Mouse (Mus musculus): ENCODE data around the gene Ttll8.

Ttll8 gene

DNA sequence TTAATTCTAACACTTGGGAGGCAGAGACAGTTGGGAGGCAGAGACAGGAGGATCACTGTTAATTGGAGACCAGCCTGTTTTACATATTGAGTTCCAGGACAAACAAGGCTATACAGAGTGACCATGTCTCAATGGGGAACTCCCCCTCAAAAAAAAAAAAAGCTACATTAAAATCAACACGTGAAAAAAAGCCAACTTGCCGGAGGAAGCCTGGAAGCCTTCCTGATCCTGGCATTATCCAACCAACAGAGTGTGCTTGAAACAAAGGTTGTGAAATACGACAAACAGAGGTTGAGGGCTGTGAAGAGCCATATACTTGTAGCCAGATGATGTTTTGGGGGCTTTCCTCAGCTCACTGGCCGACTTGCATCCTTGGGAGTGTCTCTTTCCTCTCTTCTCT is 71.4 kb downstream of the Ttll8 start:
- DNase-seq (ENCODE audit: low spot score in 2 of 2), result no peak

DNA sequence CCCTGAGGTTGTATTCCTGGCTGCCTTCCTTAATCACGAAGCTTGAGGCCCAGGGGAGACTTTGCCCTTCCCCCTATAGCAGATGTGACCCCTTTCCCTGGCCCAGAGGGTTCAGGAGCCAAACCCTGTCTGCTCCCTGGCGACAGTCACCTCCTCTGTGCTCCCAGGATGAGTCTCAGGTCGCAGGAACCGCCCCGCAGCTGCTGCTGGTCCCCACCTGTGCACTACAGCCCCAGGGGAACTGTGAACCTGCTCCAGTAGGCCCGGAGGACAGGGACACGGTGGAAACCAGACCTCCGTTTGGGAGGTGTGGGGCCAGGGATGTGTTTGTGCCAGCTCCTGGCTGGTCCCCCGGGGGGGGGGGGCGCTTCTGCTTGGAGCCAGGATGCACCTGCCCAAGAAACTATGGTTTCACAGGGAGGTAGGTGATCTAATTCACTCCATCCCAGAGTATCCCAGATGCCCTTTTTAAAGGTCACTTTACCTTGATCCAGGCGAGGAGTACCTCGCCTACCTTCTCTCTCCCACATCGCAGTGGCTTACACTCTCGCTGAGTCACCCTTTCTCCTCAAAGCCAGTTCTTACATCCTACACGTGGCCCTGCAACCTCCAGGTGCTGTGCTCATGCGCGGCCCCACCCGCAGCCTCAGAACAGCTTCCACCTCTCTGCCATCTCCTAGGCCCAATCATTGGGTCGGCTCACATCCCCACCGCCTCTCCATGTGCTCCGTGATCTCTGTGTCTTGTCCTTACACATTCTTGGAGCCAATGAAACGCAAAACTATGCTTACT is 72.8 kb downstream of the Ttll8 start:
- no peak for DNase-seq (ENCODE audit: low spot score in 2 of 2)

DNA sequence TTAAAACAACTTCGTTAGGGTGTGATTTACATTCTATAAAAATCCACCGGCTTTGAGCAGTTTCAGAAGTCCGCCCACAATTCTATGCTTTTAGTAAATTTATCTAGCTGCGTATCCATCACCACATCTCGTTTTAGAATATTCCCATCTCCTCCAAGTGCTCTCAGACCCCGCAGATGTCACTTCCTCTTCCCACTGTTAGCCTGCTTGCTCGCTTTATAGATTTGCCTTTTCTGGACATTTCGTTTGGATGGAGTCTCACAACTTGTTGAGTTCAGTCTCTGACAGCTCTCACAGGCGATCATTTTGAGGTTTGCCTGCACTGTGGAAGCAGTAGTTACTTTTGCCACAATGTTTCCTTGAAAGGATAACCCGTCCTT is 77.2 kb downstream of the Ttll8 start:
- no peak for DNase-seq (ENCODE audit: low spot score in 2 of 2)

DNA sequence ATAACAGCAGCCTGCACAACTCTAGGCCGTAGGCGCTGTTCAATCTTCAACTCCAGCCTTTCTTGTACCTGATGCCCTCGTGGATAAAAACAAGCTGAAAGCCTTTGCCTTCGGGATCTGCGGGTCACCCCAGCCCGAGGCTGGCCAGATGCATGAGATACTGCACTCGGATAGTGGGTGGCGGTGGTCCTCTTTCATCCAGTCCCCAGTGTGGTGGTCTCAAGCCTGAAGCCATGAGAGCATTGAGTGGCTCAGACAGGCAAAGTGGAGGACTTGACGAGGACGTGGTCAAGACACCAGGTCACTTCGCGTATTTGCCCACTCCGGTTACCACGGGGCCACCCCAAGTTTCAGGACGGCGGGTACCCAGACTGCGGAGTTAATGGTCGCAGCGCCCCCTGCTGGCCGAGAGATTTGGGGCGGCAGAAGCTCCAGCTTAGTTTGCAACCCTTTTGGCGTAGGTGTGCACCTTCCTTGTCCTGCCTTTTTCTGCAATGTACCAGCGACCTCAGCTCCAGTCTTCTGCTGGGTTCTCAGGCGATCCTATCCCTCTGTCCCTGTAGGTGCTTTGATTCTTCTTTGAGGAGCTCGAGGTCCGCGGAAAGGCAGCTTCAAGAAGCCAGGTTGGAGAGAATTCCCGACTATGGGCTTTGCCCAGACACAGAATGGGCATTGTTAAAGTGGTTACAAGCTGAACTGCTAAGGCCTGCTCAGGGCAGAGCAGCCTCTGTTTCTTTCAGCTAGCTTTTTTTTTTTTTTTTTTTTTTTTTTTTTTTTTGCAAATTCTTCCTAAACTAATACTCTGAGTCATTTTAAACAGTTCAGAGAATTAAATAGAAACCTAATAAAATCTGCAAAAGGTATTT is 77.8 kb downstream of the Ttll8 start:
- peak in 1 of 2 experiments; percentile 83 for DNase-seq (ENCODE audit: low spot score in 2 of 2)

DNA sequence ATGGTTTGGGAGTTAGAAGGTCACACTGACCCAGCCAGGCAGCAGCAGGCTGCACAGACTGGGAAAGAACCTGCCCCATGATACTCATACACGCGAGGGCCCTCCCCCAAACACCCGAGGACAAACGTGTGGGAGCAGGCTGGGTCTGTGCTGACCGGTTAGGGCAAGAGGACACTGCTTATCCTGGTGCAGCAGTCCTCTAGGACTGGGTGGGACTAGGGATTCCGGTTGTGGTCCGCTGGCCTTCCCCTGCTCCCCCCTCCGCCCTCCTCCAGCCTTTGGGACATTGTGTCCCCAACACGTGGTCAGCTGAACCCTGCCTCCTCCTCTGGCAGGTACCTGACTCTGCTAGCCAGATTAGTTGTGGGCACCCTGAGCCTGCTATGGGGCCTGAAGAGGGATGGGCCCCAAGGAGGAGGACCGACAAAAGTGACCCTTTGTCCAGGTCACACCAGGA is 78.6 kb downstream of the Ttll8 start:
- no peak for DNase-seq (ENCODE audit: low spot score in 2 of 2)

DNA sequence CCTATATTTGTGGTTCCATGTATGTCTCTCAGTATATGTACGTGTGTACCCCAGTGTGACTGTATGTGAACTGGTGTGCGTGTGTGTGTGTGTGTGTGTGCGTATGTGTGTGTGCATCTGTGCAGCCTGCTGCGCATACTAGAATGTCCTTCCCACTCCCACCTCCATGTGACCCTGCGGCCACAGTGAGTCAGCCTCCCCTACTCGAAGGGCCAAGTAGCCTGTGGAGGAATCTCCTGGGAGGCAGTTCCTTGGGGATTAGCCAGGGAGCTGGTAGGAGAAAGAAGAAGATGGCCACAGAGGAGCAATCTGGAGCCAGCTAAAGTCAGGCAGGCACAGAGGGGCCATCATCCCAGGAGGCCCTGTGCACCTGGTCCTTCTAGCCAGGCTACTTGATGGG is 79.7 kb downstream of the Ttll8 start:
- DNase-seq (ENCODE audit: low spot score in 2 of 2), result no peak

DNA sequence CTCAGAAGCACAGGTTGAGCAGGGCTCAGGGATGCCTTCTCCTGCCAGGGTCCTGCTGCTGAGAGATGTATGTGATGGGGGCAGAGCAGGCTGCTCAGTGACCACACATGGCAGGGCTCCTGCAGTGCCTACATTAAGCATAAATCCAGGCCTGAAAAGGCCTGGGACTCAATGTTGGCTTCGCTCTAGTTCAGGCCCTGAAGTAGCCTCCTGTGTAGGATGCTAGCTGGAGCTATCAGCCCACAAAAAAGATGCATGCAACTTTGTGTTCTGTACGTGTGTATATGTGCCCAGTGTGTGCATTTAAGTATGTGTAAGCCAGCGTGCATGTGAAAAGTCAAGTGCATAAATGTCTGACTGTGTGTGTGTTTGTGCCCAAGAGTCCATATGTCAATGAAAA is 80.2 kb downstream of the Ttll8 start:
- DNase-seq (ENCODE audit: low spot score in 2 of 2), result no peak

DNA sequence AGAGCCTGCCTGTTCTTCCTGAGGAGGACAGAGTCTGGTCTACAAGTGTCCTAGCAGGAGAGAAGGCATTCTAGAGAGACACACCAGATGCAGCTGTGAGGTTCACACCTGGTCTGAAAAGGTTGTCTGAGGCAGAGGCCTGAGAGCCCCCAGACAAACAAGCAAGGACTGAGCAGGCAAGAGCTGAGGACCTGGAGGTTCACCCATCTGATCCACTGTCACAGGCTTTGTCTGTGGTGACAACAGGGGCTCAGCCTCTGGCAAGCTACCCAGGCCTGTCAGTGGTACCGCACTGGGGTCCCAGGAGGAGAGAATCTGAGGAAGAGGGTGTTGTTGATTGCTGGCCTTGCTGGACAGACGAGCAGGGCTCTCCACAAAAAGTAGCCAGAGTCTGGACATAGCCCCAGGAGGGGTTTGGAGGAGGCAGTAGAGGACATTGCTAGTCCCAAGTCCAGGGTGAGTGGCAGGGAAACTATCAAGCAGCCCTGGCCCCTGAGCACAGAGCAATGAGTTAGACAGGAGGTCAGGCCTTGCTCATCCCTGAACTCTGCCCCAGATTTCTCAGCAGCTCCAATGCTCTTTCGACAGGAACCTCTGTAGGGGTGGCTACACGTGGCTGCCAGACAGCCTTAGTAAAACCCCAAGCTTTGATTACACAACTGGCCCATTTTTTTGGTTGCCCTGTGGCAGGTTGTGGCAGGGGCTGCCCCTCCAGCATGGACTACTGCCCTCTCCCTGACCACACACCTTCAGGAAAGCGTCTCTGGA is 83.6 kb downstream of the Ttll8 start:
- no peak for DNase-seq (ENCODE audit: low spot score in 2 of 2)

DNA sequence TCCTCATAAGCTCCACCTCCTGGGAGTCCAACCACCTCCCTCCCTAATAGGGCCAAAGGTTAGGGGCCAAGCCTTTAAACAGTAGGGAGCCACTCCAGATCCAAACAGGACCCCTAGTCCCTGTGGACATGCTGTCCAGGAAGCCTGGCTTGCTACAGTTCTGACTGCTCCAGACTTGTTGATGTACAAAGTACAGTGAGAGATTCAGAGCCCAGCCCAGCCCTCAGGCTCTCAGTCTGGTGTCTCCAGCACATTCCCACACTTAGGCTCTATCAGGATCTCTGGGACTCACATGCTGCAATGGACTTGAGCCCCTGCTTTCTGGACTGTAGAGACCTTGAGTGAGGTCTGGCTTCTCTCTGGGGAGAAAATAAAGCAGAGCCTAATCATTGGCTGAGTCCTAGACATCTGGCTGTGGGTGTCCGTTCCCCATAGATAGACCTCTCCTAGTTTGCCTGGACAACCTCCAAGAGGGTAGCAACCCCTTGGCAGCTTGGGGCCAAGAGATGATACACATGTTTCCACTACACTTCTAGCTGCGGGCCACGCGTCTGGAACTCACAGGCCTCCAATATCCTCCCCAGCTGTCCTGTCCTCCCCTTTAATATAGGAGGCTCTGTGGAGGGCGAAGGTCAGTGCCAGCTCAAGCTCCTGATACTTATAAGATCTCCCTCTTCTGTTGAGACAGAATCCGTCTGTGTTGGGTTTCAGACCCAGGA is 86.0 kb downstream of the Ttll8 start:
- no peak for DNase-seq (ENCODE audit: low spot score in 2 of 2)

DNA sequence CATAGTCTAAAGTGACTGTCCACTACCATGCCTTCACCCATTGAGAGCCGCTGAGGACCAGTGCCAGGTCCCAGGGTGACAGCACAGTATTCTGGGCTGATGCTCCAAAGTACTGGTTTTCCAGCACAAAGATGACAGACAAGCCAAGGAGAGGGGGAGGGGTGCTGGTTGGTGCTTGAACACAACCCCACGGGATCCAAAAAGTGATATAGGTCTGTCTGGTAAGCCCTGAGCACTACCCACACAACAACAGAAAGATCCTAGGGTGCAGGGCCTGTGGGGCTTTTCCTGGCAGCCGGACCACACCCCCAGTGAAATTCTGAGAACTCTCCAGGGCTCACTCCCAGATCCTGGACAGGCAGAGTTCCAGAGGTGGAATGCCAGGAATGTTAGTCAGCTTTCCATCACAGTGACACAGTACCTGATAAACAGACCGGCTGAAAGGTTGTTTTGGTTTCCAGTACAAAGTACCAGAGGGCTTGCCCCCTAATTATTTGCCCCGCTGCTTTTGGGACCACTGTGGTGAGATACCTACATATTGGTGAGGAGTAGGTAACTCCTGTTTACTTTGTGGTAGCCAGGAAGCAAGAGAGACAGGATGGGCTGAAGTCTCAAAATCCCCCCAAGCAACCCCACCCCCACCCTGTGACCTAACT is 86.7 kb downstream of the Ttll8 start:
- no peak for DNase-seq (ENCODE audit: low spot score in 2 of 2)

DNA sequence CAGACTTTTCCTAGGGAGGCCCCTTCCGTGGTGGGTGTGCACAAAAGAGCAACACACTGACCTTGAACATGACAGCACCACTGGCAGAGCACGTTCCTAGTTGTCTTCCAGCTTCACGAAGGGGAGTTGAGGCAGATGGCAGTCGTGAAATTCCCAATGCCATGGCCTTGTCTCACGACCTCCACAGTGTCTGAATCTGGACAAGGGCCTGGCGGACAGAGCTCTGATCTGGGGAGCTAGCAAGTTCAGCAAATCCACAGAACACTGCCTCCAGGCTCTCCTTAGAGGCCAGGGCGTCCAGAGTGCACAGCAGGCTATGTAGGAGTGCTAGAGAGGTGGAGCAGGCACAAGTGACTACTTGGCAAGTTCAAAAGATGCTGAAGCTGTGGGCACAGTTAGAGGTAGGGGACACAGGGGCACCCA is 87.3 kb downstream of the Ttll8 start:
- DNase-seq (ENCODE audit: low spot score in 2 of 2), result no peak

DNA sequence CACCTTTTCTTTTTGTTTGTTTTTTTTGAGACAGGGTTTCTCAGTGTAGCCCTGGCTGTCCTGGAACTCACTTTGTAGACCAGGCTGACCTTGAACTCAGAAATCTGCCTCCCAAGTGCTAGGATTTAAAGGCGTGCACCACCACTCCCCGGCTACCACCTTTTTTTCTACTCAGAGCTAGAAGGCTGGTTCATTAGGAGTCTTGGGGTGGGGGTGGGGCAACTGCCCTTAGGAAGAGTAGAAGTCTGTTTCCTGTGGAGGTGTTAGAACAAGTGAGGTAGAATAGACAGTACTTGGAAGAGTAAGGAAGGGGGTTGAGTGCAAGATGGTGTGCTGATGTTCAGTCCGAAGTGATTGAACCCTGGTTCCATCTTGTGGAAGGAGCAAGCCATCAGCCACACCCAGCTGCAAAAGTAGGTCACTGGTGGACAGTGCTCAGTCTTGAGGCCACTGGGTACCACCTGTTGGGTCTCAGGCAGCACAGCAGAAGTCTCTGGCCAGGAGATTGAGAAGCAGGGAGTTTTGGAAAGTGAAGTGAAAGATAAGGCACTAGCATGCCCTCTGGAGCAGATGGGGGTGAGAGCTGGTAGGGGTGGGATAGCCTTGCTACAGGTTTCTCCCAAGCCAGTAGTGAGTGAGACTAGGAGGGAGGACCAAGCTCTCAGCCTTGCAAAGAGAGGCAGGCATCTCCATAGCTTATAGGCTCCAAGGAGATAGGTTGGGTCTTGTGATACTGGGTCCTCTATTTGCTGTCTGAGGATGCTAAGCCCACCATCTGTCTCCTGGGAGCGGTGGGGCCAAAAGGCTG is 88.1 kb downstream of the Ttll8 start:
- DNase-seq (ENCODE audit: low spot score in 2 of 2), result no peak

DNA sequence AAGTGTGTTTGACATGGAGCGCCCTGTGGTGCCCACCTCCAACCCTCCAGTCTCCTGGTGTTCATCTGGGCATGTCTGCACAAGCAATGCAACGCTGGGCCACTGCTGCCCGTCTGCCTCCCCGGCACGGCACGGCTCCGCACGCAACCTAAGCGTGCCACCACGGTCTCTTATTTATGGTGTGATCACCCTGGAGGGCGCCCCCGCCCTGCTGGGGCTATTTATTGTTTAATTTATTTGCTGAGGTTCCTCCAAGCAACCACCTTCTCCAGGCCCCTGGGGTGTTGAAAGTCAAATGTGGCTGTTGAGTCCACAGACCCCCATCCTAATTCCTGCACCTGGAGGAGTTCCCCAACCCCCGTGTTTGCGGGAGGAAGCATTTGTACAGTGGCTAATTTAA is 89.2 kb downstream of the Ttll8 start:
- no peak for DNase-seq (ENCODE audit: low spot score in 2 of 2)

DNA sequence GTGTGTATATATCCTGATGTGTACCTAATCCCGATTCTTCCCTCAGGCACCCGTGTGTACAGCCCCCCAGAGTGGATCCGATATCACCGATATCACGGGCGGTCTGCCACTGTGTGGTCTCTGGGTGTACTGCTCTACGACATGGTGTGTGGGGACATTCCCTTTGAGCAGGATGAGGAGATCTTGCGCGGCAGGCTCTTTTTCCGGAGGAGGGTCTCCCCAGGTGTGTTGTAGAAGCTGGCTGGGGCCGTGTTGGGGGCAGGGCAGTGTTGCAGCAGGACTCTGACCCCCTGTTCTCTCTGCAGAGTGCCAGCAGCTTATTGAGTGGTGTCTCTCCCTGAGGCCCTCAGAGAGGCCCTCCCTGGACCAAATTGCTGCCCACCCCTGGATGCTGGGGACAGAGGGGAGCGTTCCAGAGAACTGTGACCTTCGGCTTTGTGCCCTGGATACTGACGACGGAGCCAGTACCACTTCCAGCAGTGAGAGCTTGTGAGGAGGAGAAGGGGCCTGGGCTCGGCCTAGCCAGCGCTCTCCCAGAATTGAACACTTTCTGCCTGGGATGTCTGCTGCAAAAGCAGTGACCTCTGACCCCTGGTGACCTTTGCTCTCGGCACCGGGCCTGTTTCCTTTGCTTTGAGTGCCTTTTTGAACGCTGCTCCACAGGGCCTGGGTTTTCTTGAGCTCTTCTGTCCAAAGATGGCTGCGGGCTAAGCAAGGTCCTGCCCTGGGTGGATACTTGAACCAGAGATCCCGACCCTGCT is 89.8 kb downstream of the Ttll8 start:
- DNase-seq (ENCODE audit: low spot score in 2 of 2), result no peak

DNA sequence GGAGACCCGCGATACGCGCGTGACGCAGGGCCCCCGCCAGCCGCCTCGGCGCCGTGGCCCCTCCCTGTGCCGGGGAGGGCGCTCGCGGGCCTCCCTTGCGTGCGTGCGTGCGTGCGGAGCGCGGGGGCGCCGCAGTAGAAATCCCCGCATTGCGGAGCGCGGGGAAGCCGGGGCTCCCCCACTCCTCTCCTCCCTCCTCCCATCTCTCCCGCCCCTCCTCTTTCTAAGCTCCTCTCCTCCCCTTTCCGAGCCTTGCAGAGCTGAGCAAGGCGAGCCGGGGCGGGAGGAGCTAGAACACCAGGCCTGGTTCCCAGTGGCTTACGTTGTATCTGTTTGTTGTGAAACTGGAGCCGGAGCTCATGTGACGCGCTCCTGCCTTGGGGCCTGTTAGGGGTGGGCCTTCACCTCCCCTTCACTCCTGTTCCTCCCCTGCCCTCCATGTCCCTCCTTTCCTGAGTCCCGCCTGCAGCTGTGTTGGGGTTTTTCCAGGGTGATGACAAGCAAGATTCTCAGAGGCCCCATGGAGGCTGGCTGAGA is 90.5 kb downstream of the Ttll8 start:
- peak; percentile 65 to 94 for DNase-seq (ENCODE audit: low spot score in 2 of 2)

DNA sequence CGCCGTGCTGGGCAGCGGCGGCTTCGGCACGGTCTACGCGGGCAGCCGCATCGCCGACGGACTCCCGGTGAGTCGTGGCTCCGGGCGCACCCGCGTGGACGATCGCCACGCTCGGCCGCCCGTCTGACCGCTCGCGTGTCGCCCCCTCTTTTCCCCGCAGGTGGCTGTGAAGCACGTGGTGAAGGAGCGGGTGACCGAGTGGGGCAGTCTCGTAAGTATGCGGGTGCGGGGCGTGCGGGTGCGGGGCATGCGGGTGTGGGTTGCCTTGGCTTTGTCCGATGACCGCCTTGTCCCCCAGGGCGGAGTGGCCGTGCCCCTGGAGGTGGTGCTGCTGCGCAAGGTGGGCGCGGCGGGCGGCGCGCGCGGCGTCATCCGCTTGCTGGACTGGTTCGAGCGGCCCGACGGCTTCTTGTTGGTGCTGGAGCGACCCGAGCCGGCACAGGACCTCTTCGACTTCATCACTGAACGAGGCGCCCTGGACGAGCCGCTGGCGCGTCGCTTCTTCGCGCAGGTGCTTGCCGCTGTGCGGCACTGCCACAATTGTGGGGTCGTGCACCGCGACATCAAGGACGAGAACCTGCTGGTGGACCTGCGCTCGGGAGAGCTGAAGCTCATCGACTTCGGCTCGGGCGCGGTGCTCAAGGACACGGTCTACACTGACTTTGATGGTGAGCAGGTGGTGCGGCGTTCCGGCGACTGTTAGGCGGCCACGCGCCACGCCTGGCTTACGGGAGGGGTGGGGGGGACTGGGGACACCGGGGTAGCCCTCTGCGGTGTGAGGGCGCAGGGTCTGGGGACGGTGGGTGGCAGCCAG is 91.1 kb downstream of the Ttll8 start:
- peak; percentile 81 for DNase-seq (ENCODE audit: low spot score in 2 of 2)

DNA sequence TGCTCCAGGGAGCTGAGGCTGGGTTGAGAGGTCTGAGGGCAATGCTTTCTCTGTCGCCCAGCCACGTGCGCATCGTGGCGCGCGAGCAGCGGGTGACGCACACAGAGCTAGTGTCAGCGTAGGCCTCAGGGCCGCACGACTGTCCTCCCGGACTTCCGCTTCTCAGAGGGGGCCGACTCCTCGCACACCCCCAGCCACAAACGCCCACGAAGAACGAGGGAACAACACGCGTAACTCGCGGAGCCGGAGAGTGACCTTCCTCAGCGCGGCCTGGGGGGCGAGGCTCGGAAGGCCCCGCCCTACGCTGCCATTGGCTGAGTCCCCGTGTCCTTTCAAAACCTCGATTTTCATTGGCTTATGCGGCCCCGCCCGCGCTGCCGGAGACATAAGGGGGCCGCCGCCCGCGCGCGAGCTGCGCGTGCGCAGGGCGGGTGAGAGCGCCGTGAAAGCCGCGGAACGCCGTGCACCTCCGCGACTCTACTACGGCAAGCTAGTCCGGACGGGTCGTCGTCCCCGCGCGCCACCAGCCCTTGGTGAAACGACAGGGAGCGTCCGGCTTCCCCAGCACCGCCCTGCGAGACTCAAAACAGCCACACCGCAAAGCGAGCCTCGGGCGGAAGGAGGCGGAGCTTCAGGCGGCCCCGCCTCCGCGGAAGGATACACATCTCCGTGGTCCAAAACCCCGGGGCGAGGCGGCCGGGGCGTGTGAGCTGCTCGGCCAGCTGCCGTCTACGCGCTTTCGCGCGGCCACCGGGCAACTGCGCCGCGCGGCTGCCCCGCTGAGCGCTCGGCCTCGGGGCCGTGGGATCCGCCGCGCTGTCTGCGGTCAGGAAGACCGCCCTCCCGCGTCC is 92.2 kb downstream of the Ttll8 start, which contains the start of gene Pim3:
Gene Pim3 (plus strand): TSS at position 415 of the 851 bp plus-strand sequence.
- DNase-seq (ENCODE audit: low spot score in 2 of 2), result peak; percentile 95 to 97

All from urinary bladder, adult 18-20 months (tissue).